Mouse (Mus musculus) MEL (cell line): ENCODE measurements around the gene Cpeb3. TPM values are rescaled to one million over a fixed set of nuclear protein-coding genes. Genes with fewer than 3 reads are reported as not detected.

ENCODE experiments used
- DNase-seq: peaks from one replicate; pipeline ENCODE4 v3.0.0; 2011; ENCODE audit warnings: low read depth, low spot score
- H3K27ac ChIP-seq: 2 replicates; pipeline ENCODE4 v1.5.1; 2012; ENCODE audit warnings: low read depth, mild to moderate bottlenecking, control low read depth, low read length, moderate library complexity; ENCODE audit not compliant: control insufficient read depth
- H3K27me3 ChIP-seq, 2 experiments: fragments of 150-350 bp in 1 of 2; sonication (generic) in 1 of 2; 2 replicates each; pipeline ENCODE4 v1.6.1; 2012; ENCODE audit warnings: low read length in 2 of 2, mild to moderate bottlenecking in 2 of 2, improper control_type of control experiment in 1 of 2, moderate library complexity in 1 of 2; ENCODE audit not compliant: insufficient read depth in 2 of 2, control insufficient read depth in 1 of 2
- H3K36me3 ChIP-seq, 2 experiments: 2 replicates each; pipeline ENCODE4 v1.6.1; 2012 to 2014; ENCODE audit warnings: low read length in 2 of 2, improper control_type of control experiment in 1 of 2, inconsistent platforms in 1 of 2, mild to moderate bottlenecking in 1 of 2; ENCODE audit not compliant: insufficient read depth in 2 of 2, control insufficient read depth in 1 of 2
- H3K4me1 ChIP-seq, 2 experiments: fragments of 150-350 bp in 1 of 2; sonication (generic) in 1 of 2; 2 replicates each; pipeline ENCODE4 v1.6.1; 2012; ENCODE audit warnings: low read length in 2 of 2, improper control_type of control experiment in 1 of 2, mild to moderate bottlenecking in 1 of 2; ENCODE audit not compliant: insufficient read depth in 2 of 2, control insufficient read depth in 1 of 2
- H3K4me3 ChIP-seq, 2 experiments: fragments of 150-350 bp in 1 of 2; sonication (generic) in 1 of 2; 2 replicates each; pipeline ENCODE4 v1.5.1; 2012; ENCODE audit warnings: low read depth in 2 of 2, low read length in 2 of 2, mild to moderate bottlenecking in 2 of 2, moderate library complexity in 2 of 2, control low read depth in 1 of 2, improper control_type of control experiment in 1 of 2; ENCODE audit not compliant: control insufficient read depth in 1 of 2, insufficient read depth in 1 of 2
- H3K79me2 ChIP-seq: 2 replicates; pipeline ENCODE4 v1.6.1; 2012; ENCODE audit warnings: mild to moderate bottlenecking, low read length, moderate library complexity; ENCODE audit not compliant: control insufficient read depth, poor library complexity, insufficient read depth
- H3K9ac ChIP-seq: 2 replicates; pipeline ENCODE4 v1.6.1; 2012; ENCODE audit warnings: low read depth, mild to moderate bottlenecking, control low read depth, low read length, moderate library complexity; ENCODE audit not compliant: control insufficient read depth, poor library complexity, severe bottlenecking
- H3K9me3 ChIP-seq: fragments of 150-350 bp; sonication (generic); replicated peaks from 2 replicates; pipeline ENCODE4 v1.6.1; 2012; ENCODE audit warnings: mild to moderate bottlenecking, low read length, improper control_type of control experiment, moderate library complexity; ENCODE audit not compliant: insufficient read depth
- BHLHE40 ChIP-seq: IDR thresholded peaks from 2 replicates; pipeline ENCODE4 v1.6.1; 2012; ENCODE audit warnings: low read depth, mild to moderate bottlenecking, inconsistent platforms, low read length, improper control_type of control experiment, borderline replicate concordance
- CHD1 ChIP-seq: IDR thresholded peaks from 2 replicates; pipeline ENCODE4 v1.6.1; 2012; ENCODE audit warnings: low read depth, mild to moderate bottlenecking, inconsistent platforms, low read length, improper control_type of control experiment
- E2F4 ChIP-seq: IDR thresholded peaks from 2 replicates; pipeline ENCODE4 v1.6.1; 2011; ENCODE audit warnings: low read depth, low read length, improper control_type of control experiment, borderline replicate concordance
- ELF1 ChIP-seq: IDR thresholded peaks from 2 replicates; pipeline ENCODE4 v1.6.1; 2014; ENCODE audit warnings: low read depth, mild to moderate bottlenecking, inconsistent platforms, low read length, improper control_type of control experiment, moderate library complexity
- EP300 ChIP-seq, 2 experiments: IDR thresholded peaks; 2 replicates each; pipeline ENCODE4 v1.6.1; 2011; ENCODE audit warnings: improper control_type of control experiment in 2 of 2, low read length in 2 of 2, low read depth in 1 of 2, mild to moderate bottlenecking in 1 of 2
- ETS1 ChIP-seq: IDR thresholded peaks from 2 replicates; pipeline ENCODE4 v1.6.1; 2012; ENCODE audit warnings: low read depth, mild to moderate bottlenecking, inconsistent platforms, low read length, improper control_type of control experiment, moderate library complexity
- GABPA ChIP-seq: IDR thresholded peaks from 2 replicates; pipeline ENCODE4 v1.6.1; 2012; ENCODE audit warnings: low read depth, mild to moderate bottlenecking, inconsistent platforms, low read length, improper control_type of control experiment, moderate library complexity
- HCFC1 ChIP-seq: IDR thresholded peaks from 2 replicates; pipeline ENCODE4 v1.6.1; 2012; ENCODE audit warnings: low read depth, mild to moderate bottlenecking, inconsistent platforms, low read length, improper control_type of control experiment, moderate library complexity
- KAT2A ChIP-seq: conservative IDR thresholded peaks from 2 replicates; pipeline ENCODE4 v1.6.1; 2012; ENCODE audit warnings: low read depth, low read length, improper control_type of control experiment, inconsistent platforms
- MAFK ChIP-seq: IDR thresholded peaks from 2 replicates; pipeline ENCODE4 v1.6.1; 2011; ENCODE audit warnings: low read depth, mild to moderate bottlenecking, low read length, improper control_type of control experiment, borderline replicate concordance
- MAX ChIP-seq: IDR thresholded peaks from 2 replicates; pipeline ENCODE4 v1.6.1; 2011; ENCODE audit warnings: low read length, improper control_type of control experiment
- MEF2A ChIP-seq: IDR thresholded peaks from 2 replicates; pipeline ENCODE4 v1.6.1; 2014; ENCODE audit warnings: low read depth, mild to moderate bottlenecking, inconsistent platforms, low read length, improper control_type of control experiment; ENCODE audit not compliant: poor library complexity, insufficient replicate concordance, severe bottlenecking; ENCODE audit errors: extremely low read depth
- MXI1 ChIP-seq: IDR thresholded peaks from 2 replicates; pipeline ENCODE4 v1.6.1; 2011; ENCODE audit warnings: mild to moderate bottlenecking, low read depth, low read length, improper control_type of control experiment
- MYB ChIP-seq: IDR thresholded peaks from 2 replicates; pipeline ENCODE4 v1.6.1; 2011; ENCODE audit warnings: mild to moderate bottlenecking, low read depth, low read length, improper control_type of control experiment
- NELFE ChIP-seq: IDR thresholded peaks from 2 replicates; pipeline ENCODE4 v1.6.1; 2011; ENCODE audit warnings: low read depth, low read length, improper control_type of control experiment
- POLR2AphosphoS2 ChIP-seq: IDR thresholded peaks from 2 replicates; pipeline ENCODE4 v1.6.1; 2011; ENCODE audit warnings: low read length, improper control_type of control experiment
- POLR2AphosphoS5 ChIP-seq: IDR thresholded peaks from 2 replicates; pipeline ENCODE4 v1.6.1; 2012; ENCODE audit warnings: low read depth, borderline replicate concordance, mild to moderate bottlenecking, inconsistent platforms, low read length, moderate library complexity, mixed read lengths
- RCOR1 ChIP-seq: IDR thresholded peaks from 2 replicates; pipeline ENCODE4 v1.6.1; 2012; ENCODE audit warnings: low read depth, mild to moderate bottlenecking, inconsistent platforms, low read length, improper control_type of control experiment
- SIN3A ChIP-seq: IDR thresholded peaks from 2 replicates; pipeline ENCODE4 v1.6.1; 2012; ENCODE audit warnings: low read length, improper control_type of control experiment, inconsistent platforms
- TBP ChIP-seq: IDR thresholded peaks from 2 replicates; pipeline ENCODE4 v1.8.0; 2011; ENCODE audit warnings: low read depth, low read length, improper control_type of control experiment
- TCF12 ChIP-seq: IDR thresholded peaks from 2 replicates; pipeline ENCODE4 v1.6.1; 2014; ENCODE audit warnings: low read depth, mild to moderate bottlenecking, inconsistent platforms, low read length, improper control_type of control experiment, moderate library complexity
- USF2 ChIP-seq, 2 experiments: IDR thresholded peaks; 2 replicates each; pipeline ENCODE4 v1.6.1; 2011 to 2012; ENCODE audit warnings: improper control_type of control experiment in 2 of 2, low read length in 2 of 2, borderline replicate concordance in 1 of 2, inconsistent platforms in 1 of 2, low read depth in 1 of 2, mild to moderate bottlenecking in 1 of 2; ENCODE audit not compliant: insufficient read depth in 1 of 2
- ZKSCAN1 ChIP-seq: IDR thresholded peaks from 2 replicates; pipeline ENCODE4 v1.6.1; 2012; ENCODE audit warnings: low read depth, mild to moderate bottlenecking, inconsistent platforms, low read length, improper control_type of control experiment, moderate library complexity
- ZMIZ1 ChIP-seq: IDR thresholded peaks from 2 replicates; pipeline ENCODE4 v1.6.1; 2012; ENCODE audit warnings: low read depth, mild to moderate bottlenecking, inconsistent platforms, low read length, improper control_type of control experiment, moderate library complexity
- ZNF384 ChIP-seq: IDR thresholded peaks from 2 replicates; pipeline ENCODE4 v1.6.1; 2012; ENCODE audit warnings: low read depth, mild to moderate bottlenecking, inconsistent platforms, low read length, improper control_type of control experiment
- polyA plus RNA-seq, 2 experiments: library from polyadenylated mRNA; stranded (reverse) in 1 of 2; unstranded in 1 of 2; fragments of >175 nt in 1 of 2; fragments of >200 nt in 1 of 2; gene quantifications; 2 replicates each; pipeline versions ENCODE4 v1.2.1 to v1.2.4; 2012; ENCODE audit warnings: low replicate concordance in 2 of 2, low read depth in 1 of 2; ENCODE audit not compliant: insufficient read length in 2 of 2, insufficient read depth in 1 of 2, missing spikeins in 1 of 2
- total RNA-seq: library from RNA; depleted of rRNA; stranded (reverse); fragments of 300-350 nt; gene quantifications from 2 replicates; pipeline ENCODE4 v1.2.3, GENCODE M21; 2012

The Cpeb3 gene
- total and polyA plus RNA-seq, 3 experiments: 0.35 to 0.93 TPM; not detected in 1

- DNase-seq: no peak
- Histone ChIP-seq H3K4me3 (no peak overlapping the region), H3K4me1 (peaks cover 7 to 15% of the 10 kb centered on the region in 2 experiments), H3K36me3 (peaks cover 0 to 13% of the 10 kb centered on the region in 2 experiments; a peak in 2 of 4 replicates), H3K9ac (no peak overlapping the region), H3K27me3 (no peaks in the 10 kb centered on the region), H3K79me2 (no peaks in the 10 kb centered on the region), H3K9me3 (no peaks in the 10 kb centered on the region), H3K27ac (no peak overlapping the region)
- no peak for TF ChIP-seq BHLHE40
Observed at GRCm38 (mm10) chr19:37145846-37146245, 62.6 kb downstream of the Cpeb3 start.

GRCm38 (mm10) chr19:37145401-37145800, 63.0 kb downstream of the Cpeb3 start:
- H3K4me1 ChIP-seq: peaks cover 7 to 17% of the 10 kb centered on the region in 2 experiments
- H3K79me2 ChIP-seq: no peaks in the 10 kb centered on the region
- H3K9me3 ChIP-seq: no peaks in the 10 kb centered on the region
- no peak overlapping the region for H3K9ac ChIP-seq
- no peak overlapping the region for H3K4me3 ChIP-seq
- TF ChIP-seq POLR2AphosphoS5 (no peak), NELFE (no peak), MAX (no peak), ZKSCAN1 (no peak), KAT2A (no peak), USF2 (IDR thresholded peaks at IDR 0.05; ENCODE audit: borderline replicate concordance in 1 of 2, insufficient read depth in 1 of 2, low read depth in 1 of 2, low read length in 2 of 2) (no peak), MEF2A (no peak), TCF12 (no peak)
- H3K27me3 ChIP-seq: no peaks in the 10 kb centered on the region
- H3K36me3 ChIP-seq: peaks cover 0 to 15% of the 10 kb centered on the region in 2 experiments; a peak in 2 of 4 replicates
- H3K27ac ChIP-seq: no peak overlapping the region
- DNase-seq: no peak

- Histone ChIP-seq H3K27ac (no peak overlapping the region), H3K4me3 (no peak overlapping the region), H3K9ac (no peak overlapping the region), H3K79me2 (no peaks in the 10 kb centered on the region), H3K9me3 (no peaks in the 10 kb centered on the region), H3K36me3 (peaks cover 0 to 18% of the 10 kb centered on the region in 2 experiments; a peak in 2 of 4 replicates), H3K27me3 (no peaks in the 10 kb centered on the region), H3K4me1 (peaks cover 13 to 17% of the 10 kb centered on the region in 2 experiments)
- DNase-seq: peak; percentile 37
- TF ChIP-seq TCF12: peak; percentile 90
- no peak for TF ChIP-seq KAT2A
- TF ChIP-seq POLR2AphosphoS2: no peak
- no peak for TF ChIP-seq POLR2AphosphoS5
- TF ChIP-seq SIN3A: no peak
- TF ChIP-seq ELF1: no peak
- no peak for TF ChIP-seq MAFK
- TF ChIP-seq ZKSCAN1: no peak
- TF ChIP-seq E2F4: no peak
- peak; percentile 75 for TF ChIP-seq RCOR1
- TF ChIP-seq CHD1: no peak
- peak; percentile 82 to 89 for TF ChIP-seq EP300 (IDR thresholded peaks at IDR 0.05; ENCODE audit: low read depth in 1 of 2, low read length in 2 of 2)
- 0 out of 2 replicates have a peak, but pooled peaks have one; percentile 30 for TF ChIP-seq ZNF384
- no peak for TF ChIP-seq MXI1
- TF ChIP-seq MAX: no peak
- peak; percentile 73 for TF ChIP-seq ETS1
- no peak for TF ChIP-seq ZMIZ1
- TF ChIP-seq HCFC1: no peak
- TF ChIP-seq NELFE: no peak
- TF ChIP-seq GABPA: no peak
- TF ChIP-seq TBP: no peak
- TF ChIP-seq MYB: no peak
- TF ChIP-seq USF2 (IDR thresholded peaks at IDR 0.05; ENCODE audit: borderline replicate concordance in 1 of 2, insufficient read depth in 1 of 2, low read depth in 1 of 2, low read length in 2 of 2): no peak
Observed at GRCm38 (mm10) chr19:37141623-37142022, 66.8 kb downstream of the Cpeb3 start.
